Mouse (Mus musculus) midbrain, embryonic 14.5 days (tissue): ENCODE results near the gene Egf. TPM values are rescaled to one million over a fixed set of nuclear protein-coding genes. Genes with fewer than 3 reads are reported as not detected.
A peak's percentile ranks its signal among the peaks of the same experiment; 100 is the strongest.

Source experiments
- ATAC-seq: fragments of 200-750 bp; cut with Nextera tagmentation; 2 replicates; pipeline ENCODE4 v1.8.0; 2017; ENCODE audit warnings: moderate number of reproducible peaks, moderate library complexity; ENCODE audit not compliant: low FRiP score, low TSS enrichment
- DNase-seq: peaks from one replicate; pipeline ENCODE4 v3.0.0-alpha.2; 2015
- H3K27ac ChIP-seq: fragments of 300-500 bp; sonication (generic); replicated peaks from 2 replicates; pipeline ENCODE4 v1.5.1; 2014; ENCODE audit warnings: mild to moderate bottlenecking, low read depth, low read length, moderate library complexity
- H3K27me3 ChIP-seq: fragments of 300-500 bp; sonication (generic); 2 replicates; pipeline ENCODE4 v1.6.1; 2014; ENCODE audit warnings: low read length, control low read depth, mixed read lengths; ENCODE audit not compliant: control insufficient read depth, insufficient read depth
- H3K36me3 ChIP-seq: fragments of 300-500 bp; sonication (generic); 2 replicates; pipeline ENCODE4 v1.6.1; 2014; ENCODE audit warnings: low read length, control low read depth; ENCODE audit not compliant: control insufficient read depth, insufficient read depth
- H3K4me1 ChIP-seq: fragments of 300-500 bp; sonication (generic); 2 replicates; pipeline ENCODE4 v1.6.1; 2014; ENCODE audit warnings: mild to moderate bottlenecking, antibody characterized with exemption, low read length, control low read depth; ENCODE audit not compliant: control insufficient read depth, insufficient read depth
- H3K4me2 ChIP-seq: fragments of 300-500 bp; sonication (generic); 2 replicates; pipeline ENCODE4 v1.6.1; 2014; ENCODE audit warnings: mild to moderate bottlenecking, low read length, moderate library complexity
- H3K4me3 ChIP-seq: fragments of 300-500 bp; sonication (generic); replicated peaks from 2 replicates; pipeline ENCODE4 v1.5.1; 2014; ENCODE audit warnings: low read depth, low read length
- H3K9ac ChIP-seq: fragments of 300-500 bp; sonication (generic); replicated peaks from 2 replicates; pipeline ENCODE4 v1.6.1; 2014; ENCODE audit warnings: mild to moderate bottlenecking, low read length, moderate library complexity
- H3K9me3 ChIP-seq: fragments of 300-500 bp; sonication (generic); 2 replicates; pipeline ENCODE4 v1.6.1; 2016; ENCODE audit warnings: low read length, control low read depth, mixed read lengths; ENCODE audit not compliant: control insufficient read depth
- whole genome bisulfite sequencing: fragments of 180-500 bp; shearing (Covaris S2); extraction: QIAGEN DNeasy Blood & Tissue Kit; methylation state at CpG from one replicate; pipeline ENCODE4 v1.1.7; 2014; 5-methylcytosine and 5-hydroxymethylcytosine counted together
- polyA plus RNA-seq: library from polyadenylated mRNA; unstranded; fragments of >200 nt; fragmentation: Nextera tagmentation; extraction: Ambion mirVana; gene quantifications from 2 replicates; pipeline ENCODE4 v1.2.1, GENCODE M21; 2014

Egf gene
- 1.8 TPM in 2 replicates for polyA plus RNA-seq

DNA sequence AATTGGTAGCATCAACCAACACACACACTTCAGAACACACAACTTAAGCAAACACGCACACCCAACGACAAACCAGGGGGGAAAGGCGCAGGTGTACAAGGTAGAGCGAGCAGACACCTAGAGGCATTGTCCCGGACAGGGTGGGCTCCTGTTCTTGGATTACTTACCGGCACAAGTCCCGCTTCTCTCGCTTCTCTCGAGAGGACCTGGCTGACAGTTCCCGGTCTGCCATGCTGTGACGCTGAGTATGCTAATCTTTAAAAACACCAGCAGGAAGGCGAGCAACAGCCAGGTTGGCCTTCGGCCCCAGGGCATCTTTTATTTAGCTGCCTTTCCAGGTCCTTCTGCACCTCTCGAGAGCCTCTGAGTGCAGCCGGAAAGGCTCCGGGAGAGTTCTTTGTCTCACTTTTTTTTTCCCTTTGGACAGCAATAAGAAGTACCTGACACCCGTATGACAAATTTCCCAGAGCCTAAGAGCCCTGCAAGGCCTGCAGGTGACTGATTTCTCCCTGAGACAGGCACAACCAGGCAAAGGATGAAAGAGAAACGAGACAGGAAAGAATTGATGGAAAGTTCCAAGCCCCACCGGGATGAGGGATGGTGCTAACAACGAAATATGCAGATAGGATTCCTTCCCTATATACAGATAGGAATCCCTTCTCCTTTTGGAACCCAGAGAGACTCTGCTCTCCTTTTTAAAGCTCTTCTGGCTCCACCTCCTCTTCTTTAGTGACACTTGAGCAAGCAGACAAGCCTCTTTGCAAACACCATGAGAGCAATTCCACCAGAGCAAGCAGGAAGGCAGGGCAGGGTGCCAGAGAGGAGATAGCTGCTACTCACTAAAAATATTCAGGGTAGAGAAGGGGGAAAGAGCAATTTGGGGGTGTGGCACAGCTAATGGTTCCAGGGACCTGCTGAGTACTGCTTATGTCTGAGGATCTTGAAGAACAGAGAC lies at the start of gene Egf:
Gene Egf, minus strand, starts transcription at position 667 of the 955 bp plus-strand sequence.
- 10% methylated on average over 20 of the region's 20 CpGs for WGBS
- ATAC-seq (no peak), DNase-seq (peak; percentile 45)
- no peaks in the 10 kb centered on the region for H3K27me3 ChIP-seq
- H3K4me1 ChIP-seq = peaks cover 8% of the 10 kb centered on the region; the same call in 1 of the 2 replicates
- H3K36me3 ChIP-seq = no peaks in the 10 kb centered on the region
- H3K27ac ChIP-seq = no peak within 1 kb of the TSS
- H3K4me3 ChIP-seq = peak within 1 kb of the TSS; percentile 30
- H3K9me3 ChIP-seq = no peaks in the 10 kb centered on the region
- peak within 1 kb of the TSS; percentile 31; the same call in 1 of the 2 replicates for H3K9ac ChIP-seq
- H3K4me2 ChIP-seq = peak within 1 kb of the TSS; percentile 57

DNA sequence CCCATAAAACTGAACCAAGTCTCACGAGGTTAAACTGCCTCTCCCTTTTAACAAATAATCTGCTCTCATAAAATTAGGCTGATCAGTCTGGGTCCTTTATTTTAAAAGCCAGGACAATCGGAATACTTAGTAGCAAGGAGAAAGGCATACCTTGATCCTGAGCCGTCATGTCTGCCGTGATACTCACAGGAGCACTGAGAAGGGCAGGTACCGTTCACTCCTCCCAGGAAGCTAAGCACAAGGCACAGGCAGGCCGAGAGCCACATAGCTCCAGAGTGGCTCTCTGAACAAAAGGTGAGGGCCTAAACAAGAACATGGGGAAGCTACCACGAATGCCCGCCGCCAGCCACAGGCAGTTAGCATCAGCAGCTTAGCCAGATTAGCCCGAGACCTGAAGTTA lies 48.6 kb upstream of the Egf start, which contains the start of gene Lrit3:
Gene Lrit3, minus strand, starts transcription at position 266 of the 400 bp plus-strand sequence.
- 85% methylated on average over 10 of the region's 10 CpGs for WGBS
- DNase-seq (no peak), ATAC-seq (no peak)
- Histone ChIP-seq H3K27me3 (no peaks in the 10 kb centered on the region), H3K36me3 (no peaks in the 10 kb centered on the region), H3K4me2 (no peak within 1 kb of the TSS), H3K9me3 (no peaks in the 10 kb centered on the region), H3K4me3 (no peak within 1 kb of the TSS), H3K9ac (no peak within 1 kb of the TSS), H3K4me1 (no peaks in the 10 kb centered on the region), H3K27ac (no peak within 1 kb of the TSS)

DNA sequence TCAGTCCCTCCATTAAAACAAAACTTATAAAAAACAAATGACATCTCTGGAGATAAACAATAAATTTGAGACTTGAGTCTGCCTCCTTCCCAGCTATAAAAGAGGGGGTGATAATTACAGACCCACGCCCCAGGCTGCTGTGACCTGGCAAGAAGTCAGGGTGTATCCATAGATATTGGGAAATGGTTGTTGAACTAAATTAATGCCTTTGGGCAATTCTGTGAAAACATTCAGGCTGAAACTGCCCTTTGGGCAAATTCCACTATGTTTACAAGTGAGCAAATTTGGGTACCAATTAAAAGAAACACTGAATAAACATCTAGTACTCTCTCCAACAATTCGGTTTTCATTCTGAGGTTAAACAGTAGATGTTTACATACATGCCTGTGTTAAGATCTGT lies 43.9 kb upstream of the Egf start:
- no peaks in the 10 kb centered on the region for H3K27me3 ChIP-seq
- no peak overlapping the region for H3K4me3 ChIP-seq
- WGBS = 92% methylated on average over 2 of the region's 2 CpGs
- H3K4me1 ChIP-seq = no peaks in the 10 kb centered on the region
- no peaks in the 10 kb centered on the region for H3K36me3 ChIP-seq
- H3K27ac ChIP-seq = no peak overlapping the region
- no peak overlapping the region for H3K9ac ChIP-seq
- no peak for DNase-seq
- H3K9me3 ChIP-seq = no peaks in the 10 kb centered on the region
- no peak overlapping the region for H3K4me2 ChIP-seq
- ATAC-seq = no peak

DNA sequence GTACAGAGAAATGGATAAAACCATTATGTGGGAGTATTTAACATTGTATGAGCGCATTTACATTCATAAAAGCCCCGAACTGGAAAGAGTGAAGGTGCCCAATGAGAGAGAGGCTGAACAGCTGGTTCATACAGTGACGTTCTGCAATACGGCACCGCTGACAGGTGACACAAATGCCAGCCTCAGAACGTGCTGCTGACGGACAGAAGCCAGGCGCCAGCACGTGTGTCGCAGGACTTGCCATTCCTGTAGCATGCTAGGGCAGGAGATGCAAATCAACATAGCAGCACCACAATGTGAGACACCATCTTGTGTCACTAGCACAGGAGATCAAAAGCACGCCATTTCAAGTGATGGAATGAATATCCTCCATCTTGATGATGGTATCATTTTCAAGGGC lies 43.4 kb upstream of the Egf start:
- Histone ChIP-seq H3K4me3 (no peak overlapping the region), H3K4me2 (no peak overlapping the region), H3K9me3 (no peaks in the 10 kb centered on the region), H3K4me1 (no peaks in the 10 kb centered on the region), H3K9ac (no peak overlapping the region), H3K27me3 (no peaks in the 10 kb centered on the region), H3K36me3 (no peaks in the 10 kb centered on the region), H3K27ac (no peak overlapping the region)
- DNase-seq = no peak
- ATAC-seq = no peak
- WGBS = 87% methylated on average over 11 of the region's 11 CpGs

DNA sequence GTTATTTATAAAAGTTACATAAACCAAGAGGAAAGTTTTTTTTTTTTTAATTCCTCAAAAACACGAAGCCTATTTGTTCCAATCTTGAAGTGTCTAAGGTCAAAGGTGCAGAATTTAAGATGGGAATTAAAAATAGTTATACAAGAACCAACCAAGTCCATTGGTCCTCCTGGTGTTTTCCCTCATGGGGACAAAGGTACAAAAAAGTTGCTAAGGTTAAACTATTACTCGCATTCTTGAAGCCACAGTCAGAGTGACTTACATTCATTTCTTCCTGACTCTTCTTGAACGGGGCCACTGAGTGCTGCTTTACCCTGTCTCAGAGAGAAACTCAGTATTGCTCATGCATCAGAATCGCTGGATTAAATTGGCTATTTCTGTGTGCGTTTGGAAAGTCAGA lies 42.2 kb upstream of the Egf start:
- Histone ChIP-seq H3K27ac (no peak overlapping the region), H3K9me3 (no peaks in the 10 kb centered on the region), H3K36me3 (no peaks in the 10 kb centered on the region), H3K27me3 (no peaks in the 10 kb centered on the region), H3K4me3 (no peak overlapping the region), H3K4me1 (no peaks in the 10 kb centered on the region), H3K9ac (no peak overlapping the region), H3K4me2 (no peak overlapping the region)
- WGBS = 79% methylated on average over 5 of the region's 5 CpGs
- ATAC-seq (no peak), DNase-seq (no peak)

DNA sequence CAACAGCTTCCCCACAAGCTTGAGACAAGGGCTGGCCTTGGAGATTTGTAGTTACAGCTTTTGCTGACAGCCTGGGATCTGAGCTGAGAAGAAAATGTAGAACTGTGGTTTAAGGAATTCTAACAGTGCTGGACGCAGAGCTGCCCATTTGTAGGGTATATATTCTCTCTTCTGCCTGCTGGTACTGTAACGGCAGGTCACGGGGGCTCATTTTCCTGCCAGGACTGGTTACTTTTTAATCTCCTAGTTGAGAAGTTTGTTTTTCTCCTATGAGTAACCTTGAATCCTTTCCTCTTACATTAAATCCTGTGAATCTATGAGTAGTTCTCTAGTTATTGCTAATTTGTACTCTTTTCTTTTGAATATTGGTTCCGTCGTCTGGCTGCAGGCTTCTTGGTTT lies 38.7 kb upstream of the Egf start:
- DNase-seq (no peak), ATAC-seq (no peak)
- 90% methylated on average over 5 of the region's 5 CpGs for WGBS
- Histone ChIP-seq H3K27ac (no peak overlapping the region), H3K4me1 (no peaks in the 10 kb centered on the region), H3K27me3 (no peaks in the 10 kb centered on the region), H3K4me2 (no peak overlapping the region), H3K36me3 (no peaks in the 10 kb centered on the region), H3K9ac (no peak overlapping the region), H3K4me3 (no peak overlapping the region), H3K9me3 (no peaks in the 10 kb centered on the region)

DNA sequence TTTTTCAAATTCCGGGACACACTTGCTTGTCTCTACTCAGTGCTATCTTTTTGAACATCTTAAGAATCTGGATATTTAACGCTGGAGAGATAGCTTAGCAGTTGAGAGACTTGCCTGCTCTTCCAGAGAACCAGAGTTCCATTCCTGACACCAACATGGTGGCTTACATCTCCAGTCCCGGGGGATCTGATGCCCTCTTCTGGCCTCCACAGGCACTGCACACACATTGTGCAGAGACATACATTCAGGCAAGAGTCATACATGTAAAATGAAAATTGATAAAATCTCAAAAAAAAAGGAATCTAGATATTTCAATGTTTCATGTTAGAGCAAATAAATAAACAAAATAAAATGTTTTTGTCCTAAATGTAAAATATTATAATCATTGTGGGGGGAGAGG lies 27.6 kb upstream of the Egf start:
- Histone ChIP-seq H3K9me3 (no peaks in the 10 kb centered on the region), H3K4me3 (no peak overlapping the region), H3K4me2 (no peak overlapping the region), H3K27me3 (no peaks in the 10 kb centered on the region), H3K9ac (no peak overlapping the region), H3K27ac (no peak overlapping the region), H3K4me1 (no peaks in the 10 kb centered on the region), H3K36me3 (no peaks in the 10 kb centered on the region)
- ATAC-seq (no peak), DNase-seq (no peak)
- 94% methylated on average over 3 of the region's 3 CpGs for WGBS

DNA sequence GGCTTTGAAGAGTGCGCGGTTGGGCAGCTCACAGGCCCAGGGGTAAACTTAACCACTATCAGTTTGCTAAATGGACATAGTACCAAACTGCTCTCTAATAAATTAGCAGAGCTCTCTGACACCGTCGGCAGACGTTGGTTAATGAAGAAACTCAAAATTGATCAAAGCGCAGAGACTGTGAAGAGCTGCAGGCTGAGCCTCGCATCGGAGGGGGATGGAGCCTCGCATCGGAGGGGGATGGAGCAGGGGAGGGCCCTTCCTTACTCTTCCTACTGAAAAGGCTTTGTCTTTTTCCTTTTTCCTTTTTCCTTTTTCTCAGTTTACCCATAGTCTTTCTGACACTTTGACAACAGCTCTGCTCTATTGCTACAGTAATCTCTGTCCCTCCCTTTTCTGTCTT lies 26.3 kb upstream of the Egf start:
- 13% methylated on average over 10 of the region's 10 CpGs for WGBS
- no peak overlapping the region for H3K27ac ChIP-seq
- no peaks in the 10 kb centered on the region for H3K36me3 ChIP-seq
- H3K9me3 ChIP-seq = no peaks in the 10 kb centered on the region
- H3K27me3 ChIP-seq = no peaks in the 10 kb centered on the region
- H3K9ac ChIP-seq = no peak overlapping the region
- ATAC-seq (no peak), DNase-seq (peak; percentile 46)
- no peak overlapping the region for H3K4me2 ChIP-seq
- H3K4me1 ChIP-seq = no peaks in the 10 kb centered on the region
- no peak overlapping the region for H3K4me3 ChIP-seq

DNA sequence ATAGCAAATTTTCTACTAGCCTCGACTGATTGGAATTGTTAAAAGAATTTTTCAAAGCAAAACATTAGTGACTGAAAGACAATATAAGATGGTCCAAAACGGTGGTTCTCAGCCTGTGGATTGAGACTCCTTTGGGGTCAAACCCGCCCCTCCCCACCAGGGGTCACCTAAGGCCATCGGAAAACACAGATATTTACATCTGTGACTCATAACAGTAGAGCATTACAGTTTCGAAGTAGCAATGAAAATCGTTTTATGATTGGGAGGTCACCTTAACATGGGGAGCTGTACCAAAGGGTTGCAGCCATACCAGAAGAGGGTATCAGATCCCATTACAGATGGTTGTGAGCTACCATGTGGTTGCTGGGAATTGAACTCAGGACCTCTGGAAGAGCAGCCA lies 16.1 kb upstream of the Egf start:
- Histone ChIP-seq H3K9me3 (no peaks in the 10 kb centered on the region), H3K36me3 (no peaks in the 10 kb centered on the region), H3K27me3 (no peaks in the 10 kb centered on the region), H3K27ac (no peak overlapping the region), H3K9ac (no peak overlapping the region), H3K4me2 (no peak overlapping the region), H3K4me3 (no peak overlapping the region), H3K4me1 (no peaks in the 10 kb centered on the region)
- DNase-seq = no peak
- 88% methylated on average over 6 of the region's 6 CpGs for WGBS
- no peak for ATAC-seq
